Mouse (Mus musculus): ENCODE data around the gene Trip12. TPM values are rescaled to one million over a fixed set of nuclear protein-coding genes. Genes with fewer than 3 reads are reported as not detected.

The Trip12 gene
- total RNA-seq, 4 experiments from 2014 or later: 190 to 227 (median 208) TPM

DNA sequence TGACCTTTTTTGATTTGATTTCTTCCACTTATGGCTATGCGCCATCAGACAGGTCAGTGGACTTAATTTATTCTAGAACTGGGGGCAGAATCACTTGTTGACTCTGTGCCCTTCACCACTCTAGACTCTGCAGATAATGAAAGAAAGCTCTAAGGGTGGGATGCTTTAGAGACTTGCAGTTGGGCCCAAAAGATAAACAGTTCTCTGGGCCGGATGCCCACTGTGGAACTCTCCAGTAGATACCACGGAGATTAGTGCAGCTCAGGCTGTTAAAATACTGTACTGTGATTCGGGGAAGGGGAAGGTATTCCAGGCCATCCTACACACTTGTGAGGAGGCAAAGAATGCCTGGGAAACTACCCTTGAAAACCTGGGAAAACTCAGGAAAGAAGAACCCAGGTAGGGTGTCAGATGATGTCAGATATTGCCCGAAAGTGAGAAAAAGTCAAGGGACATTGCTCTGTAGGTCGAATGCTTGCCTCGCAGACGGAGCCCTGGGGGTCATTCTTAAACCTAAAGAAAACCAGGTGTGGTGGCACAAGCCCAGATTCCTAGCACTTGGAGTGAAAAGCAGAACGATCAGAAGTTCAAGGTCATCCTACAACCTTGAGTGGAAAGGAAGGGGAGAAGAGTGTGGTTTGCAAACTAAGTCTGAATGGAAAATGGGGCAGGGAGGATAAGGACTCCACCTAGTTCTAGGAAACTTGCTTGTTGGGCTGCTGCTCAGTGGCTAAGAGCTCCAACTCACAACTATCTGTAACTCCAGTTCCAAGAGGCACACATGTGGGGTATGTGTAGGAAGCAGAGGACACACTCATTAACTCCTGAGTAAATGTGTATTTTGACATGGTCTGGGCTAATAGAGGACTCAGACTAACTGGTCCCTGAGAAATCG lies 20.3 kb upstream of the Trip12 start:
- no peak for DNase-seq (ENCODE audit: low spot score)

DNA sequence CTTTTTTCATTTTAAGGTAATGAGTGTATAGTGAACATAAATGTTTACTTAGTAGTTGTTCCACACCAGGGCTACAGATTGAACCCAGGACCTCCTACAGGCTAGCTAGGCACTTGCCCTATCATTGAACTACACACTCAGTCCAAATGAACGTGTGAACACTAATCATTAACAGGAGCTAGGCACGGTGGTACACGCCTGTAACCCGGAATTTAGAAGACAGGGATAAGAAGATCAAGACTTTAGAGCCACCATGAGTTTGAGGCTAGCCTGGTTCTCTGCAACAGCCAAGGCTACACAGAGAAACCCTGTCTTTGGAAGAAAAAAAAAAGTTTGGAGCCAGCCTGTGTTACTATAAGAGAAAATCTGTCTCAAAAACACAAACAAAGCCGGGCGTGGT lies 19.3 kb upstream of the Trip12 start:
- DNase-seq (ENCODE audit: low spot score): no peak

DNA sequence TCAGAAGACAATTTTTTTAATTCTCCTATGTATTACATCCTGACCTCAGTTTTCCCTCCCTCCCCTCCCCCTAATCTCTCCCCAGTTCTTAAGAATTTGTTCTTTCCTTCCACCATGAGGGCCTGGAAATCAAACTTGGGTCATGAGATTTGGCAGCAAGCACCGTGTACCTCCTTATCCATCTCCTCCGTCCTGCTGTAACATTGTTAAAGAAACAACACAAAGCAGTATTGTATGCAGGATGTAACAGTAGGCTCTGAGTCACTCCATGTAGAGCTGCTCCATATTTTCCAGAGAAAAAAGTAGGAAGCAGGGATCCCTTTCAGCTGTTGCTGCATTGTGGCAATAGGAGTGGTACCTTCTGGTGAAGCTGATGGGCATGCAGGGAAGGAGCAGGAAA lies 15.4 kb upstream of the Trip12 start:
- DNase-seq (ENCODE audit: low spot score): no peak

DNA sequence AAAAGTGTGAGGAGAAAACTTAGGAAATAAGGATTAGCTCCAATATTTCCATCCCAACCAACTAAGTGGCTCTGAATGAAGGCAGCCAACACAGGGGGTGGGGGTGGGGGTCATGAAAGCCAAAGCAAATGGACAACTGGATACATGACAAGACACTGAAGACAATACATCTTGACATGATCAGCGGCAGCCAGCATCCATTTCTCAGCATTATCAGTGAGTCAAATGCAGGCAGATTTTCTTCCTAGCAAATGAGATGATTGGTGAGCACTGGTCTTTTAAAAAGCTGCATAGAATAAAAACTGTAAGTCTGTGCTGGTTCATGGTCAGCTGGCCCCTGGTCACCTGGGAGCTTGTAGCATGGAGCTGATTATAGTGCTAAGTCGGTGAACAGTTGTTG lies 14.7 kb upstream of the Trip12 start:
- DNase-seq (ENCODE audit: low spot score): no peak

DNA sequence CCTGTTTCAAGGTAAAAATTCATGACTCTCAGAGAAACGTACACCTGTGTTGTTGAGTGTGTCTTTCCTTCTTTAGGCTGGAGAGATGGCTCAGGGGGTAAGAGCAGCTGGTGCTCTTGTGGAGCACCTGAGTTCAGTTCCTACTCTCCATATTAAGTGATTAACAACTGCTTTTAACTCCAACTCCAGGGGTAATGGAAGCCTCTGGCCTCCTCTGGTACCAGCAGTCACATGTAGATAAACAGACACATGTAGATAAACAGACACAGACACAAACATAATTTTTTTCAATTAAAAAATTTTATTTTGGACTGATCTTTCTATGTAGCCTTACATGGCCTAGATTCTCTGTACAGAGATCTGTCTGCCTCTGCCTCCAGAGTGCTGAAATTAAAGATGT lies 13.4 kb upstream of the Trip12 start:
- DNase-seq (ENCODE audit: low spot score): no peak

DNA sequence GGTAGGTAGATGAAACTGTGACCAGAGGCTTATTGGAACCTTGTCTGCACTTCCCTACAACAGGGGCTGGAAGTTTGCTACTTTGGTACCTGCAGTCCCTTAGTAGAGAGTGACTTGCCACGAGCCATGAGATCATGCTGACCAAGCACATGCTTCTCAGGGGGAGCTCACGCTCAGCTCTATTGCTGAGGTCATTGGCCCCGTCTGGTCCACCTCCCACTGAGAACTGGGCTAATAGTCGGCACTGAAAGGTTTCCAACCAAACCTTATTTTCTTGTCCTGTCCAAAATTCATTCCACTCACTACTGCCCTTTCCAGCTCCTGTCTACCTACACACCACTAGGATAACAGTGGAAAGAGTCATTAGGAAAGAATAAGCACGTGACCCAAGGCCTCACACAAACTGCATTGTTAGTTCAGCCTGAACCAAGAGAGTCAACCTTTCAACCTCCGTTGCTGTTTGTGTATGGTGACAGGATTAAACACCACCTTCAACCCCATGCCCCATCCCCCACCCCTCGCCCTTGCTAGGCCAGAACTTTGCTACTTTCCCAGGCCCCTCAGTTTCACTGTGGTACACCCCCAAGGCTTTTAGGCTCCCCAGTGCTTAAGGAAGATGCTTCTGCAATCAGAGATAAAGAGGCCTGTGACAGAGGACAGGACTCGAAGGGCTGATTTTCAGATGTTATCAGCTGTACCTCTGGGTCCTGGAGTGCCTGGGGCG lies 11.4 kb upstream of the Trip12 start:
- DNase-seq (ENCODE audit: low spot score): no peak

DNA sequence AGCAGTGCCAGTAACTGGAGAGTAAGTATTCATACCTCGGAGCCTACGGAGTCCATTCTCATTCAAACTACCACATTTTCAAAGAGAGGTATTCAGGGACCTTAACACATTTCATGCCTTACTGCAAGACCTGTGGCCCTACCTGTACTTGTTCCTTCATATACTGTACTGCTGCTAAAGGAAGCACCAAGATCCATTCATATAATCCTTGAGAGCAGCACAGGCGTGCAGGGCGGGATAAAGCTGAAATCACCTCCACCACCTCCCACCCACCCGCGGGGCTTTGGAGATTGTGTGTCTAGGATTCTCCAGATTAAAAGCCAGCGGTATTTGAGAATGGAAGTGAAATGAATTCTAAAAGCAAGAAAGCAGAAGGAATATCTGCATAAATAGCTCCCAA lies 10.2 kb upstream of the Trip12 start:
- DNase-seq (ENCODE audit: low spot score): no peak

DNA sequence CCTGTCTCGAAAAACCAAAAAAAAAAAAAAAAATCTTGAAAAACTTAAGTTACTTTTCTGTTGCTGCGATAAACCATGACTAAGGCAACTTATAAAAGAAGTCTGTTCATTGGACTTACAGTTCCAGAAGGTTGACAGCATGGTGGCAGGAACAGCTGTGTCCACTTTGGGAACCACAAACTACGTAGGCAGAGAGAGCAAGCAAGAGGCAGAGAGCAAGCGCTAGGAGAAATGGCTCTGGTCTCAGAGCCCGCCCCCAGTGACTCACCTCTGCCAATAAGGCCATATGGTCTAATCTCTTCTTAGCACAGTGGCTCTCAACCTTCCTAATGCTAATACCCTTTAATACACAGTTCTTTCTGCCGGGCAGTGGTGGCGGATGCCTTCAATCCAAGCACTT lies 9.5 kb upstream of the Trip12 start:
- no peak for DNase-seq (ENCODE audit: low spot score)

DNA sequence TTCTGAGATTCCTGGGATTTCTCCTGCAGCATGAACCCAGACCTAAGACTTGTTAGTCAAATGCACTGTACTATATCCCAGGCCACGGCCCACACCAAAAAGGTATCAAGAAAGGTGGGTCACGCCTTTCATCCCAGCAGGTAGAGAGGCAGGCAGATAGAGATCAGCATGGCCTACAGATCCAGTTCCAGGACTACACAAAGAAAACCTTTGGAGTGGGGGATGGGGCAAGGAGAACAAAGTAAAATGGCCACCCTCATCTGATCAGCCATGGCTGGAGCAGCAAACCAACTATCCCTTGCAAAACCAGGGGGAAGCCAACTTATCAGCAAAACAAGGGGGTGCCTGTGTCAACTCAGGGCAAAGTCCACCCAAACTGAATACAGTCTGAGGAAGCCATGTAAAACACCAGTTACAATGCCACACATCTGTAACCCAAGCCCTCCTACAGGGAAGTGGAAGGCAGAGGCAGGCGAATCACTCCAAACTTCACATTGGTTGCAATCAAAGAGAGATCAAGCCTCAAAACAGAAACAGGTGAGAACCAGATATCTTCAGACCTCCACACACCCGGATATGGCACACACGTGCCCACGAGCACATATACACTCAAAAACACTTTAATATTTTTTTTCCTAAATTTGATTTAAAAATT lies 8.6 kb upstream of the Trip12 start:
- no peak for DNase-seq (ENCODE audit: low spot score)

DNA sequence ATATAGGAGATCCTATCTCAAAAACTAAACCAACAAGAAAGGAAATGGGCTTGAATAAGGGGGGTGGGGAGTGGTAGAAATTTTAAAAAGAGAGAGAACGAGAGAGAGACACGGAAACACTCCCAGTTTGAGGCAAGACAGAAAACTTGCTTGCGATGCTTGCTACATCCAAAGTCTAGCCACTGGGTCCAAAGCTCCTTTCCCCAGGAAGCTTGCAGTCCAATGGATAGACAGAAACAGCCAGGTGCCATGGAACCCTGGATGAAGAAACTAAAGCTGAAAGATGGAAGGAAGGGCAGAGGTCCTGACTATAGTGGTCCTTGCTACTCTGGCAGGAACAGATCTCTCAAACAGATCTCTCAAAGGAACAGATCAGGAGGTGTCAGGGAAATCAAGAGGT lies 8.0 kb upstream of the Trip12 start:
- no peak for DNase-seq (ENCODE audit: low spot score)

DNA sequence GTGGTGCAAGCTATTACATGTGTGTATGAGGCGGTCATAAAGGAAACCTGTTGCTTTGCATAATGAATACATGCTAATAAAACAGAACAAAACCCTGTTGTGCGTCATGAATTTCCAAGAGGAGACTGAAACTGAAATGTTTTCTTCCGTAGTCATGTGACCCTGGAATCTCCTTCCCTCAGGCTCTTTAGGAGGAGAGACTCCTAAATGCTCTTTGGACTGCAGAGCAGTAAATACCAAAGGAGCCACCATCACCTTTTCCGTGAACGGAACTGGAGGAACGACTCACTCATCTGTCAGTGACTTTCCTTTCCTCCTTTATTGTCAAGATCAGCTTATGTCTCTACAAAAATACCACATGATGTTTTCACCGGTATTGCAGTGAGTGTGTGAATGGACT lies 7.4 kb upstream of the Trip12 start:
- no peak for DNase-seq (ENCODE audit: low spot score)

DNA sequence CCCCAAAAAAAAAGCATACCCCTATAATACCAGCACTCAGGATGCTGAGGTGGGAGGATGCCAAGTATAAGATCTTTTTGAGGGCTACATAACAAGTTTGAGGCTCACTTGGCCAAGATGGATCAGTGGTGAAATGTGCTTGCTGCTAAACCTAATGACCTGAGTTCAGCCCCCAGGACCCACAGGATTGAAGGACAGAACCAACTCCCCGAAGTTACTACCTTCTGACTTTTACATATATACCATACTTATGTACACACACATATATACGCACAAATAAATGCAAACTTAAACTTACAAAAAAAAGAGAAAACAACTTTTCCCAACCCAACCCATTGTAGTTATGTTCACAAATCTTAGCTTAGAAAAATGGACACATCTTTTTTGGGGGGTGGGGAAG lies 3.0 kb upstream of the Trip12 start:
- no peak for DNase-seq (ENCODE audit: low spot score)

DNA sequence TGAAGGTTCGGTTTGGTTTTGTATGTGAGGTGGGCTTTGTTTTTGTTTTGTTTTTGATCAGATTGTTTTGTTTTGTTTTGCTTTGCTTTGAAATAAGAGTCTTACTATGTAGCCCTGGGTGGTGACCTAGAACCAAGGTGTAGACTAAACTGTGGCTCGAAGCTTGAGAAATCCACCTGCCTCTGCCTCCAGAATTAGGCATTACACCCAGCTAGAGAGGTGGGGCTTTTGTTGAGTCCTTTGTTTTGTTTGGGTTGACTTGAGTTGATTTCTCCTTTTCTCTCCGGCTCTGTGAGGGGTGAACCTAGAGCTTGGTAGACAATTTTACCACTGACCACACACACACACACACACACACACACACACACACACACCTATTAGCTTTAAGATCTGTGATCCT lies 745 bp upstream of the Trip12 start:
- DNase-seq (ENCODE audit: low spot score): no peak

DNA sequence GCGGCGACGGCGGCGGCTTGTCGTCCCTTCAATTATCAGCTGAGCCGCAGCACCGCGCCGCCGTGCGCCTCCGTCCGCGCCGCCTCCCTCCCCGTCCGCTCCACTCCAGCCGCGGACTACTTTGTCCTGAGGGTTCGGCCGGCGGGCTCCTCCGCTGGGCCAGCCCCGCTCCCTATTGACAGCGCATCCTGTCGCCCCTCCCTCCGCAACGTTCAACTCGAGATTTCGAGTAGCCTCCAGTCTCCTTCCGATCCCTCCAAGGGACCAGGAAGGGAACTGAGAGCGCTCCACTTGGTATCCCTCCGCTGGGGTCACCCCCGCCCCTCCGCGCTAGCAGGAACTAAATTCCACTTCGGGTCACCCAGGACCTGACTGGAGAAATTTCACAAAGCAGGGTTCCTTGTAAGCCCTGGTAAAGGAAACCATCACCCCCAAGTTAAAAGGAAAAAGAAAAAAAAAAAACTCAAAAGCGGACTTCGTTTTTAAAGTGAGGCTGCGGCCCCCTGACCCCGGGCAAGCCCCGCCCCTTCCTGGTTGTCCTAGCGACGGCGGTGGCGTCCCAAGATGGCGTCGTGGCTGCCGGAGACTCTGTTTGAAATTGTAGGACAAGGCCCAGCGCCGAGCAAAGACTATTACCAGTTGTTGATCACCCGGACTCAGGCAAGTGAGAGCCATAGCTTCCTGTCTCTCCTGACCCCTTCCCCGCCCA lies 853 bp downstream of the Trip12 start, which contains the start of gene Fbxo36:
Gene Fbxo36 (plus strand): TSS at position 533 of the 709 bp plus-strand sequence.
- DNase-seq (ENCODE audit: low spot score): peak; percentile 93

DNA sequence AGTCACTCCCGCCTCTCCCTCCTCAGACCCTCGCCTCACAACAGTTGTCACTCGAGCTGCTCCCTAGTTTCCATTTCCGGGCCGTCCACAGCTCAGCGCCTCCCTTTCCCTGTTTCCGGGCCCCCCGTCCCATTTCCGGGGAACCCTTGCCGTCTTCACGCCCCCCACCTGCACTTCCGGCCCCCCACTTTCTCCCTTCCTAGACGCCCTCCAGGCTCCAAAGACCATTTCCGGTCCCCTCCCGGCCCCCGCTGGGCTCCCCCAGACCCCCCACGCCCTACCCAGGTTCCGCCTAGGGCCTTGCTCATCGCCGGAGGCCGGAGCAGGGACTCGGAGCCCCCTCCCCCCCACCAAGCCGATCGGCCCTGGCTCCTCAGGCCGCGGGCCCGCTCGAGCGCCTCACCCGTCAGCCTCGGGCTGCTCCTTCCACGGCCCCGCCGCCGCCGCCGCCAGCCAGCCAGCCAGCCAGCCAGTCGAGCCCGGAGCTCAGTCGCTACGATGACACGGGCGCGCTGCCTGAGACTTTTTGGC lies 1.6 kb downstream of the Trip12 start:
- DNase-seq (ENCODE audit: low spot score): peak; percentile 65

DNA sequence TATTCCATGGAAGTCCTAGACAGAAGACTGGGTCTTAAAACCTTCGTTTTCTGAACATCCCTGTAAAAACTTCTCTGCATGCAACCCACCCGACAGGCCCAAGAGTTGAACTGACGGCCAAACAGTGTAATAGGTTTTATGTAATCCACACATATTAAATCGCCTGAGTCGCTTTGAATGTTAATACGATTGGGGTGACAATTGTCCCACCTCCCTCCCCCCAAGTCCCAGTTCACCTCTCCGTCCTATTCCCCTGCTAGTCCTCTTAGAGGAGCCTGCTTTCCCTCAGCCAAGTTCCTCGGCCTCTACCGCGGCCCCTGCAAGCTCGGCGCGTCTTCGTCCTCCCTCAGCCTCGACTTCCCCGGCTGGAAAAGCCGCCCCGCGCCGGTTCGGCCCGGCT lies 2.2 kb downstream of the Trip12 start:
- DNase-seq (ENCODE audit: low spot score): no peak

DNA sequence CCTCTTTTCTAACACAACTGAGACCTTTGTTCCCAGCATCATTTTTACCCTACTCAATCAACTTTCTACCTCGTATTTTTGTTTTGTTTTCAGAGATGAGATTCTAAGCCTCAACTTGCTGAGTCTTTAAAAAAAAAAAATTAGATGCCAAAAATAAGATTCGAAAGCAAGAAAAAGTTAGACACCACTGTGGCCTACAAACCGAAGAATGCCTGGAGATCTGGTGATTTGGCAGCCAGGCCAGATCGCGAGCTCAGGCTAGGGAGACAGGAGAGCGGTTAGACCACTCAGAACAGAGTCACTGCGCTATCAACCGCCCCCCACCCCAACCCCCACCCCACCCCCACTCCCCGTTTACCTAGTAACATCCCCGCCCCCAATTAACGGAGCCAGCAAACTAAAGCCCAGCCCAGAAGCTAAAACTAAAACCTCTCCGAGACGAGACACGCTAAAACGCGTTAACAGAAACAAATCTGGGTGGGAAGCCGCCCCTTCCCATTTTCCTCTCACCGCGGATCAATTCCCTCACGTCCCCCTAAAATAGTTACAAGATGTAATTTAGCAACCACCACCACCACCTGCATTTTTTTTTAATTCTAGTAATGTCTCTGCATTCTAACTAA lies 2.7 kb downstream of the Trip12 start:
- no peak for DNase-seq (ENCODE audit: low spot score)

DNA sequence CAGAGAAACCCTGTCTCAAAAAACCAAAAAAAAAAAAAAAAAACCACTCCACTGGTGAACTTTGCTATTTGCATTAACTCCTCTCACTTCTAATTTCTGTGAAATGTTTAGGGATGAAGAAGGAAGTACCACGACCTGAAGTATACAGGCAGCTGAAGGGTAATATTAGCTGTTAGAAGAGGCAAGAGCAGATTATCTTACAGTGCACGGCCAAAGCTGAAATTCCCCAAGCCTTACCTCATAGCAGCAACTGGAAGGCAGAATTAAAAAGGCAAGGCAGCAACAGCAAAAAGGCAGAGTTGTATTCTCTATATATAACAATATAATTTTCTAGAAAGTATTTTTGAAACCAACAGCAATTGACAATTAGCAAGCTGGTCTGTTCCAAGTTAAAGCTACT lies 15.2 kb downstream of the Trip12 start:
- DNase-seq (ENCODE audit: low spot score): no peak

DNA sequence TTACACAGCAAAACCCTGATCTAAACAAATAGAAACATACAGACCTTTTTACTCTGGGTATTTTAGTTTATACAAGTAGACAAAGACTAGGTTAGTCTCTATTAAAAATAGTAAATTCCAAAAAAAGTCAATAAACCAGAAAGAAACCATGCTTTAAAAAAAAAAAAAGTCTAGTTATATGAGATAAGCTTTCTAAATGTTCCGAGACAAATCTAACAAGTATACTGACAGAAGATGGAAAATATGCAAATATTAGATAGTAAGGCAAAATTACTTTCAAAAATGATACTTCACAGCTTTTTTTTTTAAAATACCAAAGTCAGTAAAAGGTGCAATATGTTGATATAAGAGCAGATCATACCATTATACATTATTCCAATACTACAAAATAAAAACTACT lies 22.7 kb downstream of the Trip12 start:
- DNase-seq (ENCODE audit: low spot score): no peak

DNA sequence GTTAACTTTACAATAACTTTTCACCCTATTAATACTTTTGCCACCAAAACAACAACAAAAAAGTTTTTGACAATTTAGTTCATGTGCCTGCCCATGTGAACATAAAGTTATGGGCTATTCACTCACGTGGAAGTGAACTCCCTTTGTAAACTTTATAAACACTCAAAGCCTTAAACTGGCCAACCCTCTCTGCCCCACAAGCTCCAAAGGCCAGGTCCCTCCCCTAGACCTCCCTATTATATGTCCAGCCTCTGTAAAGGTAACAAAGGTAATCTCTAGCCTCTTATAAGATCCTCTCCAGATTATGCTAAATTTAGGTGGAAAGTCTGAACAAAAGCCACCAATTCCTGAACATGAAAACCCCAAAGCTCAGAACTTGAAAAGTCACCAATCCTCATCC lies 36.5 kb downstream of the Trip12 start:
- DNase-seq (ENCODE audit: low spot score): no peak

DNA sequence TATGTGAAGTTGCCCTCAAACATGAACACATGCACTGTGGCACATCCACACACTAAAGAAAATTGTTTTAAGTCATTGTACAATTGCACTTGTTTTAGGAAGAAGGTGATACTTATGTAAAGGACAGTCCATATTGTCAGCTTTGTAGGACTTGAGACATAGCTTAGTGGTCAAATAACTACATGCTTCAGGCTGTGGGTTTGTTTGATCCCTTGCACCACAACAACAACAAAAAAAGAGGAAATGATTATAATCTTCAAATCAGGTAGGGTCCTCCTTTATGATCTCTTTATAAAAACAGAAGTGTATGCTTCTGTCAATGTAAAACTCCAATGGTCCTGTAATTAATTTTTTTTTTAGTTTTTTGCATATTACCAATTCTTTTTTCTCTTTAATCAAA lies 41.1 kb downstream of the Trip12 start:
- no peak for DNase-seq (ENCODE audit: low spot score)

Data from heart, adult 8-10 months (tissue).